Mouse (Mus musculus) midbrain, postnatal 0 days (tissue): ENCODE measurements around the gene Babam1. TPM values are rescaled to one million over a fixed set of nuclear protein-coding genes. Genes with fewer than 3 reads are reported as not detected.

Source experiments
- ATAC-seq: fragments of 200-750 bp; cut with Nextera tagmentation; 2 replicates; pipeline ENCODE4 v1.8.0; 2017; ENCODE audit warnings: moderate number of reproducible peaks, mild to moderate bottlenecking, moderate TSS enrichment, moderate library complexity; ENCODE audit not compliant: low FRiP score
- DNase-seq: peaks from one replicate; pipeline ENCODE4 v3.0.0-alpha.2; 2015; ENCODE audit warnings: low spot score
- H3K27ac ChIP-seq: fragments of 300-500 bp; sonication (generic); 2 replicates; pipeline ENCODE4 v1.5.1; 2014; ENCODE audit warnings: low read depth, mild to moderate bottlenecking, low read length, mixed read lengths
- H3K27me3 ChIP-seq: fragments of 300-500 bp; sonication (generic); 2 replicates; pipeline ENCODE4 v1.6.1; 2014; ENCODE audit warnings: low read length, control low read depth, mixed read lengths; ENCODE audit not compliant: insufficient read depth
- H3K36me3 ChIP-seq: fragments of 300-500 bp; sonication (generic); 2 replicates; pipeline ENCODE4 v1.6.1; 2014; ENCODE audit warnings: low read length, control low read depth, mixed read lengths; ENCODE audit not compliant: insufficient read depth
- H3K4me1 ChIP-seq: fragments of 300-500 bp; sonication (generic); 2 replicates; pipeline ENCODE4 v1.6.1; 2014; ENCODE audit warnings: mild to moderate bottlenecking, control low read depth, antibody characterized with exemption, low read length, mixed read lengths; ENCODE audit not compliant: insufficient read depth
- H3K4me2 ChIP-seq: fragments of 300-500 bp; sonication (generic); 2 replicates; pipeline ENCODE4 v1.6.1; 2014; ENCODE audit warnings: low read depth, mild to moderate bottlenecking, low read length, mixed read lengths; ENCODE audit not compliant: poor library complexity, severe bottlenecking
- H3K4me3 ChIP-seq: fragments of 300-500 bp; sonication (generic); 2 replicates; pipeline ENCODE4 v1.5.1; 2014; ENCODE audit warnings: low read depth, mild to moderate bottlenecking, low read length, moderate library complexity
- H3K9ac ChIP-seq: fragments of 300-500 bp; sonication (generic); replicated peaks from 2 replicates; pipeline ENCODE4 v1.6.1; 2014; ENCODE audit warnings: mild to moderate bottlenecking, low read length, moderate library complexity, mixed read lengths; ENCODE audit not compliant: poor library complexity, severe bottlenecking
- H3K9me3 ChIP-seq: fragments of 300-500 bp; sonication (generic); 2 replicates; pipeline ENCODE4 v1.6.1; 2016; ENCODE audit warnings: low read length, control low read depth
- CTCF ChIP-seq: IDR thresholded peaks from 2 replicates; pipeline ENCODE4 v1.5.1; 2016; ENCODE audit warnings: antibody characterized with exemption, mild to moderate bottlenecking
- WGBS: fragments of 180-500 bp; shearing (Covaris S2); extraction: QIAGEN DNeasy Blood & Tissue Kit; methylation state at CpG from one replicate; pipeline ENCODE4 v1.1.7; 2014; 5-methylcytosine and 5-hydroxymethylcytosine counted together
- polyA plus RNA-seq: library from polyadenylated mRNA; unstranded; fragments of >200 nt; fragmentation: Nextera tagmentation; extraction: Ambion mirVana; gene quantifications from 2 replicates; pipeline ENCODE4 v1.2.1, GENCODE M21; 2015
- total RNA-seq: library from RNA; depleted of rRNA; stranded (reverse); fragments of >200 nt; gene quantifications from 2 replicates; pipeline ENCODE4 v1.2.3, GENCODE M21; 2014

Gene Babam1
- total and polyA plus RNA-seq, 2 experiments from 2014 or later, result 90.2 to 124 TPM

- 41% methylated on average over 4 of the region's 4 CpGs for WGBS
- Histone ChIP-seq H3K36me3 (peaks cover 6% of the 10 kb centered on the region), H3K4me3 (no peak overlapping the region), H3K4me1 (peaks cover 25% of the 10 kb centered on the region; the same call in 1 of the 2 replicates), H3K27me3 (no peaks in the 10 kb centered on the region), H3K4me2 (peak overlapping the region; percentile 100; the same call in 1 of the 2 replicates), H3K9me3 (no peaks in the 10 kb centered on the region), H3K27ac (no peak overlapping the region), H3K9ac (no peak overlapping the region)
- TF ChIP-seq CTCF, result no peak
- DNase-seq (no peak), ATAC-seq (no peak)
Observed at GRCm38 (mm10) chr8:71379008-71379407, 17.7 kb upstream of the Babam1 start.

- Histone ChIP-seq H3K9me3 (no peaks in the 10 kb centered on the region), H3K36me3 (peaks cover 1% of the 10 kb centered on the region), H3K9ac (peak overlapping the region; percentile 88; the same call in 1 of the 2 replicates), H3K4me1 (peaks cover 25% of the 10 kb centered on the region; the same call in 1 of the 2 replicates), H3K27me3 (no peaks in the 10 kb centered on the region), H3K27ac (no peak overlapping the region), H3K4me2 (peak overlapping the region; percentile 100), H3K4me3 (peak overlapping the region; percentile 60)
- 40% methylated on average over 3 of the region's 3 CpGs for WGBS
- no peak for ATAC-seq
- TF ChIP-seq CTCF, result no peak
- DNase-seq, result no peak
Observed at GRCm38 (mm10) chr8:71379512-71380075, 17.1 kb upstream of the Babam1 start.

DNA sequence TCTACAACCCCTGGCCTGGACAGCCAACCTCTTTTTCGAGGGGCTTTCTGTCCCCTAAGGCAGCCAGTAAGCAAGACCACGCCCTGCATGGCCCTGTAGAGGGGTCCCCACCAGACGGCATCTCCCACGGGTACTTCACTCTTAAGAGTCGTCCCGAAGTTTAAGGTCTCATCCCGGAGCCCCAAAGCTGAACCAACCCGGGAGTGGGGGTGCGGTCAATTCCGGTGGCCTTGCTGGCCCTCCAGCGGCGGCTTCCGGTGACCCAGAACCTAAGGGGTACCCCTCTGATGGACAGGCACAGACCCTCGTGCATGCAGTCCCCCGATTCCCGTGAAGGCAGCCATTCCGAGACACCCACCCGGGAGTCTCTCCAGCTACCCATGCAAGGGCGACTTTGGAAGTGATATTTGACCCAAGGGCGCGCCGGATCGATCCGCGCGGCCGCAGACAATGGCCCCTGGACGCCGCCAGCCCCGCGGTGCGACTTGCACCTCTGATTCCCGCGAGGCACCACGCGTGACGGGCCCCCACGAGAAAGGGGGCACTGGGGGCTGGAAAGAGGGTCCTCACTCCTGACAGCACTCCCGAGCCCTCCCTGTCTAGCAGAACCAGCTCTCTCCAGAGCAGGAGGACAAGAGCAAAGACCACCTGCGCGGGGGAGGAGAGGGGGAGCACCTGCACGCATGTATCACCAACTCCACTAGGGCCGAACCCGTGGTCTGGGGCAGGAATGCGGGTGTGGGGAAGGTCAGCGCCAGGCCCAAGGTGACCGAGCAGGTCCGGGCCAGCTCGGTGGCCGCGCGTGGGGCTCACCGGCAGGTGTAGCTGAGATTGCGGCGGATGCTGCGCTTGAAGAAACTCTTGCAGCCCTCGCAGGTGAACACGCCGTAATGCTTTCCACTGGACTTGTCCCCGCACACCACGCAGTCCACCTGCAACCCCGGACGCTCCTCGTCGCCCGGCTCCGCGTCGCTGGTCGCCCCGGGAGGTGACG is 16.2 kb upstream of the Babam1 start:
- Histone ChIP-seq H3K4me3 (peak overlapping the region; percentile 60), H3K9me3 (no peaks in the 10 kb centered on the region), H3K27ac (no peak overlapping the region), H3K4me1 (peaks cover 25% of the 10 kb centered on the region; the same call in 1 of the 2 replicates), H3K27me3 (no peaks in the 10 kb centered on the region), H3K9ac (peak overlapping the region; percentile 88), H3K36me3 (no peaks in the 10 kb centered on the region), H3K4me2 (peak overlapping the region; percentile 100)
- ATAC-seq, result no peak
- TF ChIP-seq CTCF, result no peak
- no peak for DNase-seq
- under 1% methylated on average over 68 of the region's 72 CpGs for WGBS

DNA sequence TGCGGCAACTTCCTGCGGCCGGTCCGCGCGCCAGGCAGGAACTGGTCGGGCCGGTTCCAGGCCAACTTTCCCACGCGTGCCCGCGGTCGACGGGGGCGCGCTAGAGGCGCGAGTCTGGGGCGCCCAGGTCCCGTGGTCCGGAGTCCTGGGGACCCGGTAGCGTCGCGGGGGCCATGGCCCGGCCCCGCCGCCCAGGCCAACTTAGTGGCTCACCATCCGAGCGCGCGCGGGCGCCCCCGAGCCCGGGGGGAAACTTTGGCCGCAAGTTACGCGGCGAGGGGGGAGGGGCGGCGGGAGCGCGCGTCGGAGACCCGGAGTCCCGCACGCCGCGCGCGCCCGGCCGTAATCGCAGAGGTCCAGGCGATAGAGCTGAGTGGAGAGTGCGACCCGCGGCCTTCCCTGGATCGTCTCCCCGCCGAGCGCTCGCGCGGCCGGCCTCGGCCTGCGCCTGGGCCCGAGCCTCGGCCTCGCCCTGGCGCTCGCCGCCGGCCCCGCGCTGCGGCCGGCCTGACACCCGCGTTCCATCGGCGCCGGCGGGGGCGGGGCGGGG is 15.2 kb upstream of the Babam1 start, which contains the start of gene Nr2f6:
Nr2f6 (minus strand) TSS at position 540 of the 550 bp plus-strand sequence.
- ATAC-seq (peak; percentile 27; the same call in 1 of the 2 replicates), DNase-seq (no peak)

DNA sequence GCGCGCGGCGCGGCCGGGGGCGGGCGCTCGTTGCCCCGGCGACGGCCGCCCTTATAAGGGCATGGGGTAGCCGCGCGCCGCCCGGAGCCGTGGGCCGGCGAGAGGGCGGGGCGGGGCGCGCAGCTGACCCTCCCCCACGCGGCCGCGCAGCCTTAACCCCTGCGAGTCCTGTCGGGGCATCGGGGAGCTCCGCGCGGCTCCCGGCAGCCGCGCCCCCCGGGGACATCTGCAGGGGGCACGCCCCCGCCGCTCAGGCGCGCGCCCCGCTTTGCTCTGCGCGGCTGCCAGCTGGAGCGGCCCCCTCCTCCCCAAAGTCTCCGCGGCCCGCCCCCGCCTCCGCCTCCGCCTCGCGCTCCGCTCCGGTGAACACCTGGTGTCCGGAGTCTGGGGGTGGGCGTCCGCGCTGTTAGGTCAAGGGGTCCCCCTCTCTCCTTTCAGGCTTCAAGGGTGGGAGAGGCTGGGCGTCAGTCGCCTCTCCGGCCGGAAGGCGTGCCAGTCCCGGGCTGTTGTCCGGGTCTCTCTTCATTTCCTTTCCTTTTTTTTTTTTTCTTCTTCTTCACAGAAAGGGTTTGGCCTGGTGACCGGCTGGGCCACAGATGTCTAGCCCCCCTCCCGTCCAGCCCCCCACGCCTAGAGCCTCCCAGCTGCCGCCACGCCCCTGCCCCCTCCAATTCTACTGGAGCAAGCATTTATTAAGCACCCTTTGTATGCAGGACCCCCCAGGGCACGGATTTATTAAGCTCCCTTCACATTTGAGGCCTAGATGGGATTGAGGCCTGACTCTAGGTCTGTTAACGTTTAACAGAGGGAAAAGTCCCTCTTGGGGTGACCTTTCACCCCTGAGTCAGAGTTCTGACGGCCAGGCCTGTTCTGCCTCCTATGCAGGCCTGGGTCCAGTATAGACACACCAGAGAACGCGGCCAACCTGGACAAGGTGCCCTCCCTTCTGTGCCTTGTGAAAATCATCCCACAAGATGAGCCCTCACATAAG is 14.4 kb upstream of the Babam1 start:
- Histone ChIP-seq H3K4me2 (peak overlapping the region; percentile 100), H3K4me3 (peak overlapping the region; percentile 60), H3K9ac (peak overlapping the region; percentile 88), H3K4me1 (peaks cover 25% of the 10 kb centered on the region; the same call in 1 of the 2 replicates), H3K36me3 (no peaks in the 10 kb centered on the region), H3K9me3 (no peaks in the 10 kb centered on the region), H3K27me3 (no peaks in the 10 kb centered on the region), H3K27ac (peak overlapping the region; percentile 63)
- TF ChIP-seq CTCF, result no peak
- 3% methylated on average over 54 of the region's 80 CpGs for WGBS
- ATAC-seq, result peak; percentile 81
- DNase-seq, result peak; percentile 86

More for the DNA sequence above, 15.2 kb upstream of the Babam1 start, which contains the start of gene Nr2f6:
- Histone ChIP-seq H3K9ac (peak within 1 kb of the TSS; percentile 88), H3K36me3 (no peaks in the 10 kb centered on the region), H3K27me3 (no peaks in the 10 kb centered on the region), H3K4me3 (peak within 1 kb of the TSS; percentile 60), H3K4me2 (peak within 1 kb of the TSS; percentile 100), H3K9me3 (no peaks in the 10 kb centered on the region), H3K27ac (peak within 1 kb of the TSS; percentile 63), H3K4me1 (peaks cover 25% of the 10 kb centered on the region; the same call in 1 of the 2 replicates)
- TF ChIP-seq CTCF, result no peak
- under 1% methylated on average over 63 of the region's 89 CpGs for WGBS
